Mouse (Mus musculus) spleen, adult 2 months (tissue): ENCODE measurements around the gene Myo6.

ENCODE experiments used
- CTCF ChIP-seq: fragments of 200-500 bp; IDR thresholded peaks from 2 replicates; pipeline ENCODE4 v1.5.1; 2011; ENCODE audit warnings: mild to moderate bottlenecking, inconsistent platforms; ENCODE audit not compliant: insufficient read depth, insufficient read length, insufficient replicate concordance; ENCODE audit errors: extremely low read depth
- POLR2A ChIP-seq: fragments of 200-500 bp; IDR thresholded peaks from 2 replicates; pipeline ENCODE4 v1.6.1; 2011; ENCODE audit warnings: low read depth, low read length, inconsistent platforms

- TF ChIP-seq CTCF (no peak), POLR2A (no peak)
These were observed 69.1 kb downstream of the Myo6 start for GRCm38 (mm10) chr9:80233831-80234455.
